Mouse (Mus musculus) T-cell, adult 66 days (primary cell): ENCODE results near the gene Apex2. TPM values are rescaled to one million over a fixed set of nuclear protein-coding genes. Genes with fewer than 3 reads are reported as not detected.

ENCODE experiments used
- total RNA-seq, 2 experiments: library from RNA; stranded (reverse); gene quantifications; 3 replicates in 1 of 2; 4 replicates in 1 of 2; pipeline ENCODE4 v1.2.4; 2023

Apex2 gene
- 10 to 100 TPM; 18.0 to 22.9 TPM for total RNA-seq

DNA sequence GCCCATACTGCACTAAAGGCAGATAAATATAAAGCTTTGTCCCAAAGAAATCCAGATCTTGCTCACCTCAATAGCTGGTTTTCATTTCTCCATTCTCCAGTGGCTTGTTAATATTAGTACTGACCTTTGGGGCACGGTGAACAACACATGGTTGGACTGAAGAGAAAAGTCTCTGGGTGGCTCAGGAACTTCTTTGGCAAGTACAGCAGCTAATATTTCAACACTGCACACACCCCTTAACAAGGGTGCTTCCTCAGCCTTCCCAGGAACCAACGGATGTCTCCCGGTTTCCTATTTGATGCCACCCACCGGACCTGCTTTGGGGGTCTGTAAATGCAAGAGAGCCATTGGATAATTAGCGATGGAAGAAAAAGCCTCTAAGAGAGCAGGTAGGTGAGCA, at the start of gene Apex2:
TSS of gene Apex2 (minus strand) at position 173 of the 400 bp plus-strand sequence.

DNA sequence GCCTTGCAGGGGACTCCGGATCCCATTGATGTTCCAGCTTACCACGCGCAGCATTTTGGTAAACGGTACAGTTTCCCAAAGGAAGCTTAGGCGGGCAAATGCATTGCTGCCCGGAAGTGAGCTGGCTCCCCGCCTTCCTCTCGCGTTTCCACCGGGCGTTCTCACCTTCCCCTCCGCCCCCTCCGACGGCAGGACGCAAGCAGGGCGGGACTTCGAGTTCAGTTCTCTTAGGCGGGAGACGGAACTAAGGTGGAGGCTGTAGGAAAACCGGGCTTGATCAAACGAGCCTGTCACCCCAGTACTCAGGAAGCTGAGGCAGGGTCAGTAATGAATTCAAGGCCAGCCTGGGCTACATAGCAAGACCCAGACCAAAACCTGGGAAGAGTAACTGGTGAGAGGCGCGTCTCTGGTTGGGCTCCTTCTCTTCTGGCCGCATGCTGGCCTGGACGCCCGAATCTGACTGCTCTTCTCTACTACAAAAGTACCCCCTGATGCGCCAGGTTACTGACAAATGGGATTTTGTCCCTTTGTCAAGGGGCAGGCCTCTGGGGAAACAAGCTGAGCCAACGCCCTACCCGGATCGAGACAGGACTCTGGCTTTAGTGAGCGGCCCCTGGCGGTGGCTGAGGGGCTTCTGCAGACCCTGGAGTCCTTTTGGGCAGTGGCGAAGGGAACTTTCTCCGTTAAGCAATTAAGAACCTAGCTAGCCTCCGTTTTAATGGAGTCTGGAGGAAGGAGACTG, 1.5 kb downstream of the Apex2 start, which contains the start of gene Pfkfb1:
TSS of gene Pfkfb1 (plus strand) at position 207 of the 742 bp plus-strand sequence.

DNA sequence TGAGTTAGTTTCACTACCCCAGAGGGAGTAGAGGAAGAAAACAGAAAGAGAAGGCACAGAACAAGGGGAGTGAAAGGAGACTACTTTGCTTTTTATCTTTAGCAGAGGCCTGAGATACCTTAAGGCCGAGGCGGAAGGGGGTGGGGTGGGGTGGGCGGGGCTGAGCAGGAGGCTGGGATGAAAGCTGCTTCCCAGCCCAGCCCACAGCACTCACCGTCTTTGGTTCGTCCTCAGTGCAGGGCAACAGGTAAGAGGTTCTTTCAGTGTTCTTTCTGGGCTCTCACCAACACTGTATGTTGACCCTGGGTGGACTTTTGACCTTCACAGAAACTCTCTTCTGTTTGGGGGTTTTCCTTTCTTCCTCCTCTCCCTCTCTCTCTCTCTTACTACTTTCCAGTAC, 42.4 kb downstream of the Apex2 start, which contains the start of gene Alas2:
TSS of gene Alas2 (plus strand) at position 137 of the 400 bp plus-strand sequence.

Other genes starting within 250 kb of the Apex2 start
- gene Tmem29, start 130.7 kb downstream of the Apex2 start, total RNA-seq = 10 to 100 TPM; 10.1 to 12.0 TPM
- under 1 TPM in 1 of 2 experiments, not detected in 1; 0.99 TPM for gene Alas2, start 42.5 kb downstream of the Apex2 start, total RNA-seq
- gene Pfkfb1, start 1.6 kb downstream of the Apex2 start, total RNA-seq = 1 to 10 TPM; 4.3 to 6.0 TPM
- gene Tro, start 67.7 kb upstream of the Apex2 start, total RNA-seq = not detected
- gene Maged2, start 224.5 kb upstream of the Apex2 start, total RNA-seq = 1 to 10 TPM; 2.5 to 4.4 TPM